ENCODE assay signal across 23 mouse cellular contexts in the genomic region with DNA sequence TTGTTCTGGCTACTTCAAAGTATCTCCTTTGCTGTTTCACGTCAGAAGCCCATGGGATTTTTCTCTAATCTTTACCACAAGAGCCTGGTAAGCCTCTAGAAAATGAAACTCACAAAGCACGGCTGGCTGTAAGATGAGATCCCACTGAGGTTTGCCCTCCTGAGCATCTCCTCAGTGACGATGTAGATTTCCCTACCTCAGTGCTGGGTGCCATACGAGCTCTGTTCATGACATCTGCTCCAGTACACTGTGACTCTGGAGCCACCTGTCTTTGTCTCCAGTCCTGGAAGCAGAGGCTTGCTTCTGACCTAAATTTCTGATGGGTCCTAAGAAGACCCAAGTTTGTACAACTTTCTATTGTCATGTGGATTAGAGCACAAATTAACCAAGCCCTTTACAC. TPM values are rescaled to one million over a fixed set of nuclear protein-coding genes. Genes with fewer than 3 reads are reported as not detected.
DNase-seq lines count a peak whose midpoint lies in the region; ATAC-seq and TF ChIP-seq lines count a peak whose summit lies in the region.
"Had no signal": no experiment of that assay in that cellular context is flagged by ENCODE, and none has a peak within 500 bp of the region (broad histone marks: within the 10 kb centered on the region; RNA-seq: fewer than 3 reads in every experiment).

No protein-coding gene starts in this region.

- WGBS in embryonic facial prominence, embryonic 14.5 days, result 31% methylated on average over 4 of the region's 4 CpGs
- WGBS in embryonic facial prominence, embryonic 10.5 days, result 53% methylated on average over 4 of the region's 4 CpGs
- WGBS in embryonic facial prominence, embryonic 15.5 days, result 20% methylated on average over 4 of the region's 4 CpGs

- H3K36me3 ChIP-seq in embryonic facial prominence, embryonic 14.5 days (ENCODE audit: control insufficient read depth, insufficient read depth, low read length), result no peaks in the 10 kb centered on the region
- no peaks in the 10 kb centered on the region for H3K36me3 ChIP-seq in embryonic facial prominence, embryonic 10.5 days (replicated peaks)
- no peaks in the 10 kb centered on the region for H3K36me3 ChIP-seq in CH12.LX (replicated peaks in 1 of 2; ENCODE audit: control insufficient read depth in 1 of 2, insufficient read depth in 1 of 2, low read length in 1 of 2)
- no peaks in the 10 kb centered on the region for H3K36me3 ChIP-seq in embryonic facial prominence, embryonic 15.5 days
- H3K36me3 ChIP-seq: embryonic facial prominence, embryonic 12.5 days; forebrain, embryonic 15.5 days had no signal

- H3K4me2 ChIP-seq in embryonic facial prominence, embryonic 14.5 days (ENCODE audit: low read depth, low read length), result no peak overlapping the region
- peak overlapping the region; percentile 51; the same call in 1 of the 2 replicates for H3K4me2 ChIP-seq in CH12.LX (ENCODE audit: insufficient read depth, low read depth, poor library complexity, severe bottlenecking)
- H3K4me2 ChIP-seq in embryonic facial prominence, embryonic 15.5 days (replicated peaks), result no peak overlapping the region
- H3K4me2 ChIP-seq: embryonic facial prominence, embryonic 12.5 days; forebrain, embryonic 13.5 days; forebrain, embryonic 15.5 days had no signal

- H3K9me3 ChIP-seq in embryonic facial prominence, embryonic 14.5 days (ENCODE audit: control insufficient read depth, low read length), result no peaks in the 10 kb centered on the region
- no peaks in the 10 kb centered on the region for H3K9me3 ChIP-seq in embryonic facial prominence, embryonic 10.5 days
- no peaks in the 10 kb centered on the region for H3K9me3 ChIP-seq in CH12.LX (replicated peaks; ENCODE audit: low read length)
- no peaks in the 10 kb centered on the region for H3K9me3 ChIP-seq in embryonic facial prominence, embryonic 15.5 days (replicated peaks)
- H3K9me3 ChIP-seq: embryonic facial prominence, embryonic 12.5 days; forebrain, embryonic 13.5 days; forebrain, embryonic 15.5 days had no signal

- H3K79me2 ChIP-seq in CH12.LX (replicated peaks; ENCODE audit: control insufficient read depth, extremely low read depth, insufficient read depth, poor library complexity, severe bottlenecking), result no peaks in the 10 kb centered on the region

- H3K4me3 ChIP-seq in embryonic facial prominence, embryonic 14.5 days (ENCODE audit: low read depth, low read length), result no peak overlapping the region
- H3K4me3 ChIP-seq in embryonic facial prominence, embryonic 10.5 days, result no peak overlapping the region
- H3K4me3 ChIP-seq in CH12.LX (replicated peaks in 1 of 3; ENCODE audit: low read depth in 2 of 3, low read length in 2 of 3, poor library complexity in 1 of 3), result no peak overlapping the region
- no peak overlapping the region for H3K4me3 ChIP-seq in embryonic facial prominence, embryonic 15.5 days (replicated peaks)
- H3K4me3 ChIP-seq: embryonic facial prominence, embryonic 12.5 days; forebrain, embryonic 13.5 days; forebrain, embryonic 15.5 days had no signal

- in situ Hi-C loops in CH12.LX (cut with MboI; ENCODE audit: low pct_ligation_motif_present, low pct_unique_long_range_greater_than_20kb, low sequenced_read_pairs), result no loop called here

- TF ChIP-seq POLR2A in CH12.LX (IDR thresholded peaks at IDR 0.05; ENCODE audit: low read depth, low read length), result no peak

- H3K4me1 ChIP-seq in embryonic facial prominence, embryonic 14.5 days (ENCODE audit: control insufficient read depth, insufficient read depth, low read length), result no peaks in the 10 kb centered on the region
- H3K4me1 ChIP-seq in embryonic facial prominence, embryonic 10.5 days, result peaks cover 3% of the 10 kb centered on the region
- H3K4me1 ChIP-seq in CH12.LX (ENCODE audit: control insufficient read depth in 1 of 2, insufficient read depth in 2 of 2), result no peaks in the 10 kb centered on the region
- no peaks in the 10 kb centered on the region for H3K4me1 ChIP-seq in embryonic facial prominence, embryonic 15.5 days
- H3K4me1 ChIP-seq: forebrain, embryonic 13.5 days; forebrain, embryonic 15.5 days had no signal

- H3K27ac ChIP-seq in embryonic facial prominence, embryonic 14.5 days (replicated peaks; ENCODE audit: low read depth, low read length), result no peak overlapping the region
- no peak overlapping the region for H3K27ac ChIP-seq in embryonic facial prominence, embryonic 10.5 days (replicated peaks)
- no peak overlapping the region for H3K27ac ChIP-seq in CH12.LX (ENCODE audit: insufficient read depth, low read depth)
- no peak overlapping the region for H3K27ac ChIP-seq in embryonic facial prominence, embryonic 15.5 days (replicated peaks)
- H3K27ac ChIP-seq: embryonic facial prominence, embryonic 12.5 days; forebrain, embryonic 13.5 days; forebrain, embryonic 15.5 days had no signal

- no peak for TF ChIP-seq RAD21 in CH12.LX (IDR thresholded peaks at IDR 0.05; ENCODE audit: low read depth, low read length)

- H3K27me3 ChIP-seq in embryonic facial prominence, embryonic 14.5 days (replicated peaks; ENCODE audit: control insufficient read depth, insufficient read depth, low read length), result no peaks in the 10 kb centered on the region
- H3K27me3 ChIP-seq in embryonic facial prominence, embryonic 10.5 days (replicated peaks; ENCODE audit: low read depth, poor library complexity, severe bottlenecking), result no peaks in the 10 kb centered on the region
- no peaks in the 10 kb centered on the region for H3K27me3 ChIP-seq in CH12.LX (replicated peaks)
- H3K27me3 ChIP-seq in embryonic facial prominence, embryonic 15.5 days, result no peaks in the 10 kb centered on the region
- H3K27me3 ChIP-seq: embryonic facial prominence, embryonic 12.5 days; forebrain, embryonic 13.5 days; forebrain, embryonic 15.5 days had no signal

- H3K9ac ChIP-seq in embryonic facial prominence, embryonic 14.5 days (ENCODE audit: low read depth, low read length), result no peak overlapping the region
- no peak overlapping the region for H3K9ac ChIP-seq in CH12.LX (ENCODE audit: insufficient read depth, low read depth)
- H3K9ac ChIP-seq in embryonic facial prominence, embryonic 15.5 days, result no peak overlapping the region
- H3K9ac ChIP-seq: embryonic facial prominence, embryonic 12.5 days; forebrain, embryonic 13.5 days; forebrain, embryonic 15.5 days; forebrain, postnatal 0 days had no signal

- DNase-seq in embryonic facial prominence, embryonic 14.5 days (ENCODE audit: low spot score), result peak; percentile 54
- DNase-seq in embryonic facial prominence, embryonic 10.5 days (ENCODE audit: low spot score), result no peak
- DNase-seq in layer of hippocampus, adult 9-11 months, result peak; percentile 26
- no peak for DNase-seq in layer of hippocampus, postnatal 36 days
- DNase-seq in CH12.LX (ENCODE audit: extremely low read depth), result no peak
- DNase-seq in adipocyte (ENCODE audit: low spot score), result no peak
- DNase-seq: adrenal gland, adult 8-10 months; adrenal gland, postnatal 14 days; adrenal gland, postnatal 36 days; B cell, adult 2 months; cerebellum, adult 11 months; cerebellum, adult 18-20 months; cerebellum, adult 8-10 months; cerebellum, adult 9-11 months; cerebellum, postnatal 14 days; cerebellum, postnatal 36 days; embryo, embryonic 11 days; forebrain, postnatal 0 days had no signal

- dilution Hi-C loops in CH12.LX (cut with MboI; ENCODE audit: extremely low pct_ligation_motif_present, extremely low pct_unique_long_range_greater_than_20kb, low sequenced_read_pairs), result no loop called here

- no peak for TF ChIP-seq EP300 in CH12.LX (IDR thresholded peaks at IDR 0.05; ENCODE audit: low read length)

- ATAC-seq in embryonic facial prominence, embryonic 14.5 days (ENCODE audit: low read depth), result peak; percentile 89
- ATAC-seq in embryonic facial prominence, embryonic 15.5 days (ENCODE audit: insufficient number of reproducible peaks, low FRiP score, low TSS enrichment, low read depth), result peak; percentile 67; the same call in 1 of the 2 replicates
- ATAC-seq: CD4-positive, CD25-positive, alpha-beta regulatory T cell, adult 4 months; forebrain, embryonic 13.5 days; forebrain, embryonic 15.5 days; forebrain, postnatal 0 days had no signal

- no peak for TF ChIP-seq CTCF in CH12.LX (conservative IDR thresholded peaks at IDR 0.05 in 1 of 2, IDR thresholded peaks at IDR 0.05 in 1 of 2; ENCODE audit: low read depth in 2 of 2, low read length in 2 of 2)

TF ChIP-seq in CH12.LX, 34 proteins besides CTCF, POLR2A, EP300 and RAD21:
- TF ChIP-seq ZMIZ1 (IDR thresholded peaks at IDR 0.05; ENCODE audit: low read depth, low read length) (no peak), KAT2A (IDR thresholded peaks at IDR 0.05; ENCODE audit: insufficient replicate concordance, low read length) (no peak), ZNF384 (IDR thresholded peaks at IDR 0.05; ENCODE audit: low read depth, low read length) (no peak), TBP (conservative IDR thresholded peaks at IDR 0.05; ENCODE audit: low read depth, low read length) (no peak), RCOR1 (conservative IDR thresholded peaks at IDR 0.05; ENCODE audit: low read depth, low read length) (no peak), ZC3H11A (IDR thresholded peaks at IDR 0.05; ENCODE audit: low read depth, low read length) (no peak), SIN3A (IDR thresholded peaks at IDR 0.05; ENCODE audit: low read length) (no peak), ELF1 (IDR thresholded peaks at IDR 0.05; ENCODE audit: low read depth, low read length) (no peak)

RNA-seq across cellular contexts. Expression of a gene that starts 25.0 kb away (rescaled TPM):
- 9.4 and 12.2 TPM in 2 replicates for polyA plus RNA-seq in embryonic facial prominence, embryonic 14.5 days (2014; fragmentation: Nextera tagmentation; extraction: Ambion mirVana)
- 6.6 and 6.7 TPM in 2 replicates for polyA plus RNA-seq in embryonic facial prominence, embryonic 10.5 days (2016; fragmentation: Nextera tagmentation; extraction: Ambion mirVana)
- total RNA-seq in layer of hippocampus, postnatal 36 days (2021), result 100 to 1,000 TPM; 129 to 165 TPM
- total RNA-seq in CH12.LX (2012; rRNA removed) (12.6 and 15.9 TPM in 2 replicates), CH12.LX (2014; rRNA removed) (113 and 131 TPM in 2 replicates)
- 46.4 and 53.4 TPM in 2 replicates for polyA plus RNA-seq in CH12.LX (2012; ENCODE audit: insufficient read length, low read depth)
- 16.7 and 19.5 TPM in 2 replicates for polyA plus RNA-seq in embryonic facial prominence, embryonic 15.5 days (2015; fragmentation: Nextera tagmentation; extraction: Ambion mirVana)

Comparison
In these comparisons a context has a peak if more than half of its experiments do, and no peak if none do; other contexts are left out.
1. DNase-seq: peak in embryonic facial prominence, embryonic 14.5 days (single experiment) and layer of hippocampus, adult 9-11 months (single experiment); none in embryonic facial prominence, embryonic 10.5 days (single experiment), layer of hippocampus, postnatal 36 days (0 of 2), CH12.LX (single experiment) and adipocyte (single experiment).